Mouse (Mus musculus): ENCODE results near the gene Hid1.
"Not testable (repeated sequence)": the region's sequence is repeated elsewhere in the genome, so short reads cannot be mapped to it uniquely, and the experiment has no call there.

The Hid1 gene

GRCm38 (mm10) chr11:115367395-115367944 is at the start of gene Hid1:
TSS of gene Hid1 (minus strand) at chr11:115367756.
- peak; percentile 88 for DNase-seq

- DNase-seq: no peak
These were observed 42.0 kb upstream of the Hid1 start for GRCm38 (mm10) chr11:115409556-115409955.

GRCm38 (mm10) chr11:115408266-115408920 is 40.8 kb upstream of the Hid1 start:
- DNase-seq: no peak

GRCm38 (mm10) chr11:115406858-115407401 is 39.4 kb upstream of the Hid1 start:
- DNase-seq: no peak

GRCm38 (mm10) chr11:115405723-115406122 is 38.2 kb upstream of the Hid1 start:
- DNase-seq: no peak

GRCm38 (mm10) chr11:115403338-115404124 is 36.0 kb upstream of the Hid1 start, which contains the start of gene Mrpl58:
TSS of gene Mrpl58 (plus strand) at chr11:115403752.
- peak; percentile 91 for DNase-seq

GRCm38 (mm10) chr11:115400630-115401391 is 33.3 kb upstream of the Hid1 start:
- DNase-seq: no peak

- DNase-seq: no peak
These were observed 32.6 kb upstream of the Hid1 start for GRCm38 (mm10) chr11:115400126-115400525.

GRCm38 (mm10) chr11:115398085-115398484 is 30.5 kb upstream of the Hid1 start:
- no peak for DNase-seq

GRCm38 (mm10) chr11:115393721-115394325 is 26.3 kb upstream of the Hid1 start:
- DNase-seq: no peak

- DNase-seq: no peak
These were observed 23.8 kb upstream of the Hid1 start for GRCm38 (mm10) chr11:115391358-115391757.

- DNase-seq: not testable (repeated sequence)
These were observed 19.3 kb upstream of the Hid1 start for GRCm38 (mm10) chr11:115386859-115387258.

- DNase-seq: peak; percentile 60
These were observed 17.0 kb upstream of the Hid1 start for GRCm38 (mm10) chr11:115384587-115384986.

- DNase-seq: peak; percentile 77
These were observed 16.3 kb upstream of the Hid1 start for GRCm38 (mm10) chr11:115383701-115384474.

GRCm38 (mm10) chr11:115382891-115383290 is 15.3 kb upstream of the Hid1 start:
- no peak for DNase-seq

- peak; percentile 95 for DNase-seq
These were observed 14.4 kb upstream of the Hid1 start, which contains the start of gene Cdr2l for GRCm38 (mm10) chr11:115381743-115382539. TSS of gene Cdr2l (plus strand) at chr11:115381916.

- DNase-seq: no peak
These were observed 13.7 kb upstream of the Hid1 start for GRCm38 (mm10) chr11:115381276-115381675.

- no peak for DNase-seq
These were observed 10.3 kb upstream of the Hid1 start for GRCm38 (mm10) chr11:115377854-115378253.

- no peak for DNase-seq
These were observed 9.7 kb upstream of the Hid1 start for GRCm38 (mm10) chr11:115377254-115377653.

GRCm38 (mm10) chr11:115376722-115377121 is 9.2 kb upstream of the Hid1 start:
- DNase-seq: no peak
